Mouse (Mus musculus): ENCODE results near the gene Gm20696. TPM values are rescaled to one million over a fixed set of nuclear protein-coding genes. Genes with fewer than 3 reads are reported as not detected.

The Gm20696 gene
- polyA plus RNA-seq, 1 experiment, result 1.8 TPM

DNA sequence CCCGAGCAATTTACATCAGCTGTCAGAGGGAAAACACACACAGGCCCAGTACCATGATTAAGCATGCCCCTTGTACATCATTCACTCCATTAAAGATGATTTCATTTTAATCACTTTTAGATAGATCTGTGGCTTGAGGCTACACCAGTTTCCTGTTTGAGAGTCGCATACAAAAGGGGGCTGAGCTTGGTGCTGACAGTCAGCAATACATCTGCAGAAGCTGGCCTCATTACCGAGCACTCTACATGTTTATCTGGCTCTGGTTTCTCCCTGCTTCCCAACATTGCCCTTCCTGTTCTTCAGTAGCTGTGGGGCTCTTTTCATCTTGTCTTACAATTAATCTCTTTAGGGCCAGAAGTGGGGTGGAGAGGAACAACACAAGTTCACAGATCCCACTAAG lies 6.2 kb downstream of the Gm20696 start:
- TF ChIP-seq POLR2A (IDR thresholded peaks at IDR 0.05; ENCODE audit: borderline replicate concordance, extremely low read depth, insufficient read depth, insufficient read length, poor library complexity, severe bottlenecking) (no peak), CTCF (IDR thresholded peaks at IDR 0.05; ENCODE audit: borderline replicate concordance, extremely low read depth, insufficient read depth, insufficient read length) (no peak)
- peak; percentile 56 for DNase-seq (ENCODE audit: low read depth)

DNA sequence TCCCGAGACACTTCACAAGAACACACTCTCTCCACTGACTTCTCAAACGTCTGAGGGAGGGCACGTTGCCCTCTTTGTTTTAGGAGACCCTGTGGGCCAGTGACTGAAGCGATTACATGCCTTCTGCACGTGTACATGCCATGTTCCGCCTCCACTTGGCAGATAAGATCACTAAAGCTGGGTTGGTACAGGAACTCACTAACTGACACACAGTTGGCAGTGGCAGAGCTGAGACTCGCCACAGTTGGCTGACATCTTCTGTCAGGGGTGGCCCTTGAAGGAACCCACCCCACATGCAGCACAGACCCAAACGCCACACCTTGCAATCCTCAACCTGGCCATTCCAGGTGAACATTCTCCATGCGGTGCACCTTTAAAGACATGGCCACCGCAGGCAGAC lies 8.0 kb downstream of the Gm20696 start:
- TF ChIP-seq POLR2A (IDR thresholded peaks at IDR 0.05; ENCODE audit: borderline replicate concordance, extremely low read depth, insufficient read depth, insufficient read length, poor library complexity, severe bottlenecking) (no peak), CTCF (IDR thresholded peaks at IDR 0.05; ENCODE audit: borderline replicate concordance, extremely low read depth, insufficient read depth, insufficient read length) (no peak)
- no peak for DNase-seq (ENCODE audit: low read depth)

DNA sequence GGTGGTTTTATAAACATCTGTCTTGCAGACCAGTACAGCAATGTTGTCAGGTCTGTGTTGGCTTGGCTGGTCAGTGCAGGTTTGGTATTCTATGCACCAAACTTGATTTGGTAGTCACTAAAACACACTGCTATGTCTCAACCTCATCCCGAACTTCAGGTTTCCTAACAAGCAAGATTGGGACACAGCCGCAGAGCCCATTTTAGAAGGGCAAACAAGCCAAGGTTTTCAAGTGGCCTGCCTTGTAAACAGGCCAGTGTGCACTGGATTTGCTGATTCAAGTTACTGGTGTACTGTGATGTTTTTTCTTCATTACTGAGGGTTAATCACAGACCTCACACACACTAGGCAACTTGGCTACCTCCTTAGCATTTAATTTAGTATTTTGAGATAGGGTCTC lies 10.5 kb downstream of the Gm20696 start:
- TF ChIP-seq CTCF (IDR thresholded peaks at IDR 0.05; ENCODE audit: borderline replicate concordance, extremely low read depth, insufficient read depth, insufficient read length), result no peak
- TF ChIP-seq POLR2A (IDR thresholded peaks at IDR 0.05; ENCODE audit: borderline replicate concordance, extremely low read depth, insufficient read depth, insufficient read length, poor library complexity, severe bottlenecking), result no peak

DNA sequence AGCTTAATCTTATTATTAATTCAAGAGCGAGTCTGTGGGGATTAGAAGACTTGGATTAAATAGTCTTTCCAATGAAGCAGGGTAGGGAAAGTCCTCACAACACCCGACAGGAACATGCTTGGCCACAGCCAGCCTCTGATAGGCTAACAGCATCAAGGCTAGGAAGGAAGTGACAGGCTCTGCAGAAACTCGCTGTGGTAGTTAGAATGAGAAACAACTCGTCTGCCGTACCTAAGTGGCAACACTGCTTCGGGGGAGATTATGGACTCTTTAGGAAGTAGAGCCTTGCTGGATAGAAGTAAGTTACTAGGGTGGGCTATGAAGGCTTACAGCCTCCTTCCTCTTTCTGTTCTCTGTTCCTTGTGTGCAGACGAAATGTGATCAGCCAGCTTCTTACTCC lies 11.1 kb downstream of the Gm20696 start:
- TF ChIP-seq POLR2A (IDR thresholded peaks at IDR 0.05; ENCODE audit: borderline replicate concordance, extremely low read depth, insufficient read depth, insufficient read length, poor library complexity, severe bottlenecking) (no peak), CTCF (IDR thresholded peaks at IDR 0.05; ENCODE audit: borderline replicate concordance, extremely low read depth, insufficient read depth, insufficient read length) (no peak)
- DNase-seq (ENCODE audit: low read depth), result no peak

More for the DNA sequence above, 10.5 kb downstream of the Gm20696 start:
- DNase-seq (ENCODE audit: low read depth), result no peak

DNA sequence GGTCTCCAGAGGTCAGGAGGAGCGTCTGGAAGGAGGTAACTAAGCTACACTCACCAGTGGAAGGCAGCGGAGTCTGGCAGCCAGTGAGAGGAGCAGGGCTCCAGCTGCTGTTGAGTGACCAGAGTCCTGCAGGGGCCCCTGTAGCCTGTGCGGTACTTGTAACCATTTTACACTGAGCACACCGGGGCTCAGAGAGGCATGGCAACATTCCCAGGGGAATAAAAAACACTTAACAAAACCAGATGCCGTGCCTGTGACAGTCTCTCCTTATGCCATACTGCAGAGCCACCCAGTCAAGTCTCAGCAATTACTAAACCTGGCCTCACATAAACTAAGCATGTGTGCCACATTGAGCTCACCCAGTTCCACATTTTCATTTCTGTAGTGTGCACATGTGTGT lies 12.3 kb downstream of the Gm20696 start:
- DNase-seq (ENCODE audit: low read depth), result no peak
- TF ChIP-seq POLR2A (IDR thresholded peaks at IDR 0.05; ENCODE audit: borderline replicate concordance, extremely low read depth, insufficient read depth, insufficient read length, poor library complexity, severe bottlenecking), result no peak
- no peak for TF ChIP-seq CTCF (IDR thresholded peaks at IDR 0.05; ENCODE audit: borderline replicate concordance, extremely low read depth, insufficient read depth, insufficient read length)

DNA sequence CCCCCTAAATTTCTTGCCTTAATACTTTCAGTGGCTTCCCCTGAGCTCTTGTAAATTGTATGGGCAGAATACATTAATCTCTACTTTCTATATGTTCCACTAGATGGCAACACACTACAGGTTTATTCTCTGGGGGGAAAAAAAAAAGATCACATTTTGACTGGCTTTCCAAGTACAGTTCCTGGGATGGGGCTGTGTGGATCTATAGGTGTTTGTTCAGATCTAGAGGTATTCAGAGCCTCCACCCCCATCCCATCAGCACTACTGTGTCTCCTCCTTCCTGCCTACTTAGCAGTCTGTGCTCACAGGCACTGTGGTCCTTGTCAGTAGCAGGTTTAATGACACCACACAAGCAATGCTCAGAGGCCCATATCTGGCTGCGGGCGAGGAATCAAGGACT lies 14.3 kb downstream of the Gm20696 start:
- DNase-seq (ENCODE audit: low read depth), result peak; percentile 60

DNA sequence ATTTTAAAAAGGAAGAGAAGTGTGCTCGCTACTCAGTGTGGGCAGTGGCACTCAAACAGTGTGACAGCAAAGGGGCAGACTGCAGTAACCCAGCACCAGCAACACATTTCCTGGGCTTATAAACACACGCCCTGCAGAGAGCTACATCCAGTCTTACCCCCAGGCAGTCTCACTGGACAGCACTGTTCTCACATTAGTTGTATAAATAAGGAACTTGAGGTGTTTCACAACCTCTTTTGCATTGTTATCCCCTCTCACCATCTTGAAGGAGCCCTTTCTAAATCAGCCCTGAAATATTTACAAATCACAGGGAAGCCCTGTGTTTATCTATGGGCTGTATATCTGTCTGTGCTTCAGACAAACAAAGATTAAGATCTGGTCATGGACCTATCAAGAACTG lies 17.3 kb downstream of the Gm20696 start:
- DNase-seq (ENCODE audit: low read depth), result no peak
- no peak for TF ChIP-seq CTCF (IDR thresholded peaks at IDR 0.05; ENCODE audit: borderline replicate concordance, extremely low read depth, insufficient read depth, insufficient read length)
- no peak for TF ChIP-seq POLR2A (IDR thresholded peaks at IDR 0.05; ENCODE audit: borderline replicate concordance, extremely low read depth, insufficient read depth, insufficient read length, poor library complexity, severe bottlenecking)

More for the DNA sequence above, 14.3 kb downstream of the Gm20696 start:
- TF ChIP-seq POLR2A (IDR thresholded peaks at IDR 0.05; ENCODE audit: borderline replicate concordance, extremely low read depth, insufficient read depth, insufficient read length, poor library complexity, severe bottlenecking) (no peak), CTCF (IDR thresholded peaks at IDR 0.05; ENCODE audit: borderline replicate concordance, extremely low read depth, insufficient read depth, insufficient read length) (no peak)

DNA sequence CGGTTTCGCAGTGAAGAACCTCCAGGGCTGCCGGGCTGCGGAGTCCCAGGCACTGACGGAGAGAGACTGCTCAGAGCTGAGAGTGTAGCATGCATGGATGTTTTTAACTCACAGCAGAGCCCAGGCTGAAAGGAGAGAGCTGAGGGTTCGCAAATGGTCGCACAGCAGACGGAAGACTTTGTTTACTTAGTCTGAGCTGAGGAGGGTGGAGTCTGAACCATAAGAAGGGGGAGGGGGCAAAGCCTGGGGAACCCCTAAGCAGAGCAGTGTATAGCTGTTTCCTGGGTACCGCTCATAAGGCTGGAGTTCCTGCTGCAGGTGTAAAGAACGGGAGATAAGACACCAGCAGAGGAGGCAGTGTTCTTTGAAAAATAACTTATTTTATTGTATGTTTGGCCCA lies 20.3 kb downstream of the Gm20696 start:
- TF ChIP-seq POLR2A (IDR thresholded peaks at IDR 0.05; ENCODE audit: borderline replicate concordance, extremely low read depth, insufficient read depth, insufficient read length, poor library complexity, severe bottlenecking), result no peak
- no peak for TF ChIP-seq CTCF (IDR thresholded peaks at IDR 0.05; ENCODE audit: borderline replicate concordance, extremely low read depth, insufficient read depth, insufficient read length)
- no peak for DNase-seq (ENCODE audit: low read depth)

DNA sequence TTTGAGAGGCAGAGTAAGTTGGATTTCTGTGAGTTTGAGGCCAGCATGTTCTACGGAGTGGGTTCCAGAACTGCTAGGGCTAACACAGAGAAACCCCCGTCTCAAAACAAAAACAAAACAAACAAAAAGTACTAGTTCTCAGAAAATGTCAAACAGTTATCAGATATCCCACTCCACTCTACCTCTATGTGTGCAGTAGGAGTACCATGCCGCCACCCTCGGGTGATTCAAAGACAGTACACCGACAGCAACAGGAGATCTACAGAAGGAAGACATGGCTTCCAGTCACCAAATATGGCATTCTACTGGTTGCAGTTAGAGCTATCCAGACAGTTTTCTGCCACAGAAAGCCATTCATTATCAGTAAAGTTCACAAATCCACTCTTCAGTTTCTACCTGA lies 21.7 kb downstream of the Gm20696 start:
- TF ChIP-seq CTCF (IDR thresholded peaks at IDR 0.05; ENCODE audit: borderline replicate concordance, extremely low read depth, insufficient read depth, insufficient read length) (no peak), POLR2A (IDR thresholded peaks at IDR 0.05; ENCODE audit: borderline replicate concordance, extremely low read depth, insufficient read depth, insufficient read length, poor library complexity, severe bottlenecking) (no peak)
- DNase-seq (ENCODE audit: low read depth), result no peak

DNA sequence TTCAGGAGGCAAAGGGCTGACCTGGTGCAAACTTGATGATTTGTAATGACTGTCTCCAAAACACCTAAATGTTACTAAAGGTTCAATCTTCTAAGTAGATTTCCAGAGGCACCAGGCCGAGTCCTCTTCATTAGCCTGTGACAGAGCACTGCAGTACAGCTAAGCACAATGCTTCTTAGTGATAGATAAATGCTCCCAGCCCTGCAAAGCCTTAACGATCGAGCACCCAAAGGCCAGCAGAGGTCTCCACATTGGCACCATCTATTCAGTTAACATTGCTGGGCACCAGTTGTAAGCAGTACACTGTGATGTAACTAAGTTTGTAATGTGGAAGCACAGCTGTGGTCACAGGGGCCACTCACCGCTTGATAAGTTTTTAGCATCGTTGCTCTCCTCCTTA lies 22.2 kb downstream of the Gm20696 start:
- TF ChIP-seq CTCF (IDR thresholded peaks at IDR 0.05; ENCODE audit: borderline replicate concordance, extremely low read depth, insufficient read depth, insufficient read length) (no peak), POLR2A (IDR thresholded peaks at IDR 0.05; ENCODE audit: borderline replicate concordance, extremely low read depth, insufficient read depth, insufficient read length, poor library complexity, severe bottlenecking) (no peak)
- no peak for DNase-seq (ENCODE audit: low read depth)

DNA sequence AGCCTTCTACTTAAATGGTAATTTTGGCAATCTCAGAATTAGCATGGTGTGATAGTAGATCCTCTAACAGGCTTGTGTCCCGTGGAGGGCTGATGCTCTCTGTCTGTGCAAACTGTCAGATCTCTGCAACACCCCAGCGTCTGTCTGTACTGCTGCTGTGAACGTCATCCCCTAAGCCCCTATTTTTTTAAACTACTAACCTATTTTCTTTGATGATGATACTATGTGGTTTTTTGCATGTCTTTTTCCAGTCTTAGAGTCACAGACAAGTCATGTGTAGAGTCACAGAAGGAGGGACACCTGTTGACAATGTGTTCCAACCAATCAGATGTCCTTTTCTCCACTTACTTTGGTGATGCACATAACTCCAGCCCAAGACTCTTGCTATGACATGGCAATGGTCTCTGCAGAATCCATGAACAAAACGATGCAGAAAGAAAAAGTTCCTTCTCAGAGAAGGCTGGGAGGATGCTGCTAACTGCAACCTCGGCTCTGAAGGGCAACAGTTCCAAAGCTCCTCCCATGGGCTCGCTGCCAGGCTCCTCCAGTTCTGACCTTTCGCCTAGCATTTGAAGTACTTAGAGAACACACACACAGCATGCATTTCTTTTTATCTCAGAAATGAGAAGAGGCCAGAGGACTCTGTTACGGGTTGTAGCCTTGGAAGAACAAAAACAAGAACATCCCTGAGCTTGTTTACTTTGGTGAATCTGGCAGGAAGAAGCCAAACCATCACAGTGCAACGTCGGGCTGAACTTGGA lies 23.0 kb downstream of the Gm20696 start:
- no peak for DNase-seq (ENCODE audit: low read depth)
- TF ChIP-seq CTCF (IDR thresholded peaks at IDR 0.05; ENCODE audit: borderline replicate concordance, extremely low read depth, insufficient read depth, insufficient read length) (no peak), POLR2A (IDR thresholded peaks at IDR 0.05; ENCODE audit: borderline replicate concordance, extremely low read depth, insufficient read depth, insufficient read length, poor library complexity, severe bottlenecking) (no peak)

DNA sequence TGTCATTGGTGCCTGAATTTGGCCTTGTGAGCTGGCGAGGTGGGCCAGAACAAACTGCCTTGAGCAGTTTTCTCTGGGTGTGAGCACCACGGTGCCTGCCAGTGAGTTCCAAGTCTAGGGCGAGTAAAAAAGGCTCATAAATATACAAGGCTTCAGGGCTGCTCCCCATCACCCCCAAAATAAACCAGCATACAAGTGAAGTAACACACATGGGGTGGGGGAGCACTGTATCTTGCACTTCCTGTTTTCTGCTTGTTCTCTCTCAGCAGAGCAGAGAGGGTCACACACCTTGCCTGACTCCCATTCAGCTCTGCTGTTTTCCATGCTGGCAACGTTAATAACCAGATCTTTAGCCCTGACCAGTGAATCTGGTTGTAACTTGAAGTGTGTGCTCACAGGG lies 29.1 kb downstream of the Gm20696 start:
- no peak for DNase-seq (ENCODE audit: low read depth)
- TF ChIP-seq POLR2A (IDR thresholded peaks at IDR 0.05; ENCODE audit: borderline replicate concordance, extremely low read depth, insufficient read depth, insufficient read length, poor library complexity, severe bottlenecking) (no peak), CTCF (IDR thresholded peaks at IDR 0.05; ENCODE audit: borderline replicate concordance, extremely low read depth, insufficient read depth, insufficient read length) (no peak)

Measured in brain, embryonic 14.5 days (tissue).